Comparison of ENCODE assay signal across 24 mouse cellular contexts in genomic region chr13:83056415-83056814, GRCm38 (mm10).
"Had no signal": no experiment of that assay in that cellular context is flagged by ENCODE, and none has a peak within 500 bp of the region (broad histone marks: within the 10 kb centered on the region; RNA-seq: fewer than 3 reads in every experiment).

No protein-coding gene starts in this region.

- H3K9ac ChIP-seq: kidney, embryonic 15.5 days; limb, embryonic 12.5 days; limb, embryonic 15.5 days; liver, embryonic 14.5 days; liver, postnatal 0 days; lung, embryonic 14.5 days; midbrain, embryonic 13.5 days; neural tube, embryonic 12.5 days; neural tube, embryonic 15.5 days had no signal

- DNase-seq: kidney, adult 8-10 months; kidney, postnatal 10 days; kidney, postnatal 4 days; left cerebral cortex, postnatal 4 days; liver, postnatal 0 days; lung, embryonic 14.5 days; retina, postnatal 1 day; right cerebral cortex, postnatal 25 days; thymus, adult 2 months; thymus, postnatal 14 days; thymus, postnatal 4 days had no signal

- H3K4me3 ChIP-seq: kidney, embryonic 15.5 days; limb, embryonic 12.5 days; limb, embryonic 15.5 days; midbrain, embryonic 13.5 days; myocyte; neural tube, embryonic 12.5 days; neural tube, embryonic 15.5 days had no signal

- H3K4me2 ChIP-seq: kidney, embryonic 15.5 days; limb, embryonic 12.5 days; limb, embryonic 15.5 days; liver, embryonic 11.5 days; lung, embryonic 14.5 days; midbrain, embryonic 13.5 days; neural tube, embryonic 12.5 days; neural tube, embryonic 15.5 days had no signal

- H3K36me3 ChIP-seq: kidney, embryonic 15.5 days; limb, embryonic 12.5 days; limb, embryonic 15.5 days; midbrain, embryonic 13.5 days; neural tube, embryonic 12.5 days; neural tube, embryonic 15.5 days had no signal

- H3K4me1 ChIP-seq: kidney, embryonic 15.5 days; limb, embryonic 12.5 days; limb, embryonic 15.5 days; midbrain, embryonic 13.5 days; neural tube, embryonic 12.5 days; neural tube, embryonic 15.5 days had no signal

- H3K27ac ChIP-seq: kidney, embryonic 15.5 days; limb, embryonic 12.5 days; limb, embryonic 15.5 days; liver, embryonic 14.5 days; macrophage; midbrain, embryonic 13.5 days; neural tube, embryonic 12.5 days; neural tube, embryonic 15.5 days; stomach, postnatal 0 days had no signal

- ATAC-seq: liver, postnatal 0 days; lung, postnatal 0 days; midbrain, embryonic 13.5 days; midbrain, embryonic 16.5 days had no signal

- H3K27me3 ChIP-seq: kidney, embryonic 15.5 days; limb, embryonic 12.5 days; limb, embryonic 15.5 days; midbrain, embryonic 13.5 days; neural tube, embryonic 12.5 days; neural tube, embryonic 15.5 days had no signal

- H3K9me3 ChIP-seq: kidney, embryonic 15.5 days; limb, embryonic 12.5 days; limb, embryonic 15.5 days; midbrain, embryonic 13.5 days; neural tube, embryonic 12.5 days; neural tube, embryonic 15.5 days had no signal
